8 mouse cellular contexts compared by ENCODE assay signal in genomic region chr7:141072017-141072745, GRCm38 (mm10). TPM values are rescaled to one million over a fixed set of nuclear protein-coding genes. Genes with fewer than 3 reads are reported as not detected.
DNase-seq lines count a peak whose midpoint lies in the region; ATAC-seq and TF ChIP-seq lines count a peak whose summit lies in the region.
"Had no signal": no experiment of that assay in that cellular context is flagged by ENCODE, and none has a peak within 500 bp of the region (broad histone marks: within the 10 kb centered on the region; RNA-seq: fewer than 3 reads in every experiment).

No protein-coding gene starts in this region.

- H3K4me2 ChIP-seq in limb, embryonic 11.5 days (ENCODE audit: low read depth, severe bottlenecking) = no peak overlapping the region
- H3K4me2 ChIP-seq in kidney, postnatal 0 days (ENCODE audit: low read length) = no peak overlapping the region

- no peak overlapping the region for H3K4me3 ChIP-seq in limb, embryonic 11.5 days (ENCODE audit: low read depth, low read length)
- H3K4me3 ChIP-seq in limb, embryonic 10.5 days = no peak overlapping the region
- H3K4me3 ChIP-seq in bone marrow macrophage, adult 2 months (ENCODE audit: insufficient read depth, low read length) = peak overlapping the region; percentile 7; the same call in 1 of the 2 replicates
- H3K4me3 ChIP-seq in kidney, postnatal 0 days (replicated peaks; ENCODE audit: low read depth, low read length) = no peak overlapping the region
- H3K4me3 ChIP-seq in megakaryocyte, embryonic 14.5 days (replicated peaks) = peak overlapping the region; percentile 87

- 31% methylated on average over 23 of the region's 23 CpGs for WGBS in limb, embryonic 11.5 days
- 35% methylated on average over 23 of the region's 23 CpGs for WGBS in limb, embryonic 10.5 days
- 31% methylated on average over 23 of the region's 23 CpGs for WGBS in kidney, postnatal 0 days

- H3K4me1 ChIP-seq in limb, embryonic 11.5 days (ENCODE audit: control insufficient read depth, insufficient read depth, low read length) = 0 out of 2 replicates have a peak, but pooled peaks cover 6% of the 10 kb centered on the region
- peaks cover 30% of the 10 kb centered on the region for H3K4me1 ChIP-seq in limb, embryonic 10.5 days
- no peaks in the 10 kb centered on the region for H3K4me1 ChIP-seq in bone marrow macrophage, adult 2 months (ENCODE audit: control insufficient read depth, insufficient read depth, low read length)
- 0 out of 2 replicates have a peak, but pooled peaks cover 10% of the 10 kb centered on the region for H3K4me1 ChIP-seq in kidney, postnatal 0 days (replicated peaks; ENCODE audit: insufficient read depth, low read length)
- H3K4me1 ChIP-seq in megakaryocyte, embryonic 14.5 days = peaks cover 58% of the 10 kb centered on the region

- ATAC-seq in limb, embryonic 11.5 days (ENCODE audit: insufficient number of reproducible peaks, low FRiP score, low TSS enrichment, low read depth) = no peak
- no peak for ATAC-seq in kidney, postnatal 0 days (replicated peaks; ENCODE audit: low FRiP score, low read depth)

- H3K36me3 ChIP-seq in limb, embryonic 11.5 days (ENCODE audit: control insufficient read depth, insufficient read depth, low read length) = no peaks in the 10 kb centered on the region; the same call in 1 of the 2 replicates
- H3K36me3 ChIP-seq in limb, embryonic 10.5 days = peaks cover 17% of the 10 kb centered on the region
- no peaks in the 10 kb centered on the region for H3K36me3 ChIP-seq in kidney, postnatal 0 days (ENCODE audit: insufficient read depth, low read length)
- H3K36me3 ChIP-seq in megakaryocyte, embryonic 14.5 days (replicated peaks; ENCODE audit: low read length) = no peaks in the 10 kb centered on the region

- TF ChIP-seq POLR2A in bone marrow macrophage, adult 2 months (IDR thresholded peaks at IDR 0.05; ENCODE audit: borderline replicate concordance, low read depth, low read length) = no peak

- DNase-seq in limb, embryonic 11.5 days (ENCODE audit: low spot score) = peak; percentile 56
- no peak for DNase-seq in limb, embryonic 10.5 days (ENCODE audit: low spot score)
- DNase-seq in kidney, postnatal 0 days (ENCODE audit: low spot score) = no peak
- no peak for DNase-seq in adrenal gland, postnatal 10 days
- DNase-seq in gastrocnemius, postnatal 10 days = no peak

- no peaks in the 10 kb centered on the region for H3K9me3 ChIP-seq in limb, embryonic 11.5 days (ENCODE audit: control insufficient read depth, low read length)
- no peaks in the 10 kb centered on the region for H3K9me3 ChIP-seq in limb, embryonic 10.5 days (replicated peaks)
- H3K9me3 ChIP-seq in kidney, postnatal 0 days (replicated peaks; ENCODE audit: low read length) = no peaks in the 10 kb centered on the region
- no peaks in the 10 kb centered on the region for H3K9me3 ChIP-seq in megakaryocyte, embryonic 14.5 days

- H3K27me3 ChIP-seq in limb, embryonic 11.5 days (ENCODE audit: control insufficient read depth, insufficient read depth, low read length) = peaks cover 18% of the 10 kb centered on the region
- peaks cover 35% of the 10 kb centered on the region for H3K27me3 ChIP-seq in limb, embryonic 10.5 days (ENCODE audit: low read depth, poor library complexity, severe bottlenecking)
- H3K27me3 ChIP-seq in kidney, postnatal 0 days (ENCODE audit: insufficient read depth, low read length) = peaks cover 10% of the 10 kb centered on the region; the same call in 1 of the 2 replicates
- peaks cover 50% of the 10 kb centered on the region for H3K27me3 ChIP-seq in megakaryocyte, embryonic 14.5 days (replicated peaks)

- no peak overlapping the region for H3K9ac ChIP-seq in limb, embryonic 11.5 days (ENCODE audit: low read length)
- H3K9ac ChIP-seq in kidney, postnatal 0 days (ENCODE audit: low read depth, low read length) = no peak overlapping the region

- TF ChIP-seq CTCF in bone marrow macrophage, adult 2 months (IDR thresholded peaks at IDR 0.05; ENCODE audit: low read depth, low read length) = peak; percentile 74
- TF ChIP-seq CTCF in kidney, postnatal 0 days (IDR thresholded peaks at IDR 0.05; ENCODE audit: low read depth) = peak; percentile 73

- no peak overlapping the region for H3K27ac ChIP-seq in limb, embryonic 11.5 days (replicated peaks; ENCODE audit: low read depth, low read length)
- no peak overlapping the region for H3K27ac ChIP-seq in limb, embryonic 10.5 days
- no peak overlapping the region for H3K27ac ChIP-seq in bone marrow macrophage, adult 2 months (ENCODE audit: insufficient read depth, low read depth, low read length)
- no peak overlapping the region for H3K27ac ChIP-seq in kidney, postnatal 0 days

RNA-seq across cellular contexts. Expression of gene Pkp3, which starts 5.8 kb away (rescaled TPM):
- polyA plus RNA-seq in limb, embryonic 11.5 days (2014; fragmentation: Nextera tagmentation; extraction: Ambion mirVana) = 3.3 and 3.9 TPM in 2 replicates
- 6.0 and 8.2 TPM in 2 replicates for polyA plus RNA-seq in limb, embryonic 10.5 days (2016; fragmentation: Nextera tagmentation; extraction: Ambion mirVana)
- not detected in 2 replicates for polyA plus RNA-seq in bone marrow macrophage, adult 2 months (2012; ENCODE audit: insufficient read depth, insufficient read length, missing spikeins)
- 11.1 and 13.4 TPM in 2 replicates for polyA plus RNA-seq in kidney, postnatal 0 days (2015; fragmentation: Nextera tagmentation; extraction: Ambion mirVana)
- polyA plus RNA-seq in megakaryocyte, embryonic 14.5 days (2012; ENCODE audit: insufficient read depth, low replicate concordance) = 2.5 and 3.0 TPM in 2 replicates
- total RNA-seq in adrenal gland, postnatal 10 days (2021) = 1 to 10 TPM in 1 of 2 experiments, under 1 TPM in 1; 0.94 to 1.5 TPM
- not detected for total RNA-seq in gastrocnemius, postnatal 10 days (2021)

RNA-seq across cellular contexts. Expression of gene B4galnt4, which starts 11.3 kb away (rescaled TPM):
- polyA plus RNA-seq in limb, embryonic 11.5 days (2014; fragmentation: Nextera tagmentation; extraction: Ambion mirVana) = 19.1 and 20.0 TPM in 2 replicates
- polyA plus RNA-seq in limb, embryonic 10.5 days (2016; fragmentation: Nextera tagmentation; extraction: Ambion mirVana) = 26.2 and 30.7 TPM in 2 replicates
- polyA plus RNA-seq in bone marrow macrophage, adult 2 months (2012; ENCODE audit: insufficient read depth, insufficient read length, missing spikeins) = not detected in 2 replicates
- 6.4 and 7.4 TPM in 2 replicates for polyA plus RNA-seq in kidney, postnatal 0 days (2015; fragmentation: Nextera tagmentation; extraction: Ambion mirVana)
- polyA plus RNA-seq in megakaryocyte, embryonic 14.5 days (2012; ENCODE audit: insufficient read depth, low replicate concordance) = 11.5 and 17.3 TPM in 2 replicates
- total RNA-seq in adrenal gland, postnatal 10 days (2021) = 1 to 10 TPM; 2.0 to 5.1 TPM
- total RNA-seq in gastrocnemius, postnatal 10 days (2021) = under 1 TPM; 0.11 to 0.38 TPM

RNA-seq across cellular contexts. Expression of gene Sigirr, which starts 28.2 kb away (rescaled TPM):
- 1.9 and 2.8 TPM in 2 replicates for polyA plus RNA-seq in limb, embryonic 11.5 days (2014; fragmentation: Nextera tagmentation; extraction: Ambion mirVana)
- 2.3 TPM in 2 replicates for polyA plus RNA-seq in limb, embryonic 10.5 days (2016; fragmentation: Nextera tagmentation; extraction: Ambion mirVana)
- 1.6 and 3.9 TPM in 2 replicates for polyA plus RNA-seq in bone marrow macrophage, adult 2 months (2012; ENCODE audit: insufficient read depth, insufficient read length, missing spikeins)
- 54.1 and 59.6 TPM in 2 replicates for polyA plus RNA-seq in kidney, postnatal 0 days (2015; fragmentation: Nextera tagmentation; extraction: Ambion mirVana)
- polyA plus RNA-seq in megakaryocyte, embryonic 14.5 days (2012; ENCODE audit: insufficient read depth, low replicate concordance) = 41.8 and 92.9 TPM in 2 replicates
- total RNA-seq in adrenal gland, postnatal 10 days (2021) = 10 to 100 TPM in 1 of 2 experiments, 1 to 10 TPM in 1; 8.3 to 10.6 TPM
- total RNA-seq in gastrocnemius, postnatal 10 days (2021) = 1 to 10 TPM; 2.4 to 2.6 TPM

RNA-seq across cellular contexts. Expression of gene Gm17387, which starts 43.2 kb away (rescaled TPM):
- not detected in 2 replicates for polyA plus RNA-seq in limb, embryonic 11.5 days (2014; fragmentation: Nextera tagmentation; extraction: Ambion mirVana)
- polyA plus RNA-seq in limb, embryonic 10.5 days (2016; fragmentation: Nextera tagmentation; extraction: Ambion mirVana) = not detected in 2 replicates
- not detected in 2 replicates for polyA plus RNA-seq in bone marrow macrophage, adult 2 months (2012; ENCODE audit: insufficient read depth, insufficient read length, missing spikeins)
- polyA plus RNA-seq in kidney, postnatal 0 days (2015; fragmentation: Nextera tagmentation; extraction: Ambion mirVana) = not detected in 2 replicates
- not detected in 2 replicates for polyA plus RNA-seq in megakaryocyte, embryonic 14.5 days (2012; ENCODE audit: insufficient read depth, low replicate concordance)
- total RNA-seq in adrenal gland, postnatal 10 days (2021) = not detected
- not detected for total RNA-seq in gastrocnemius, postnatal 10 days (2021)
- polyA plus RNA-seq: gonadal fat pad, adult 2 months had no signal

RNA-seq across cellular contexts. Expression of gene Ano9, which starts 45.4 kb away (rescaled TPM):
- 0.76 and 0.85 TPM in 2 replicates for polyA plus RNA-seq in limb, embryonic 11.5 days (2014; fragmentation: Nextera tagmentation; extraction: Ambion mirVana)
- polyA plus RNA-seq in limb, embryonic 10.5 days (2016; fragmentation: Nextera tagmentation; extraction: Ambion mirVana) = 0.64 and 0.67 TPM in 2 replicates
- polyA plus RNA-seq in bone marrow macrophage, adult 2 months (2012; ENCODE audit: insufficient read depth, insufficient read length, missing spikeins) = not detected in 2 replicates
- 6.9 and 8.1 TPM in 2 replicates for polyA plus RNA-seq in kidney, postnatal 0 days (2015; fragmentation: Nextera tagmentation; extraction: Ambion mirVana)
- polyA plus RNA-seq in megakaryocyte, embryonic 14.5 days (2012; ENCODE audit: insufficient read depth, low replicate concordance) = not detected in 2 replicates
- total RNA-seq in adrenal gland, postnatal 10 days (2021) = under 1 TPM; 0.33 to 0.42 TPM
- total RNA-seq in gastrocnemius, postnatal 10 days (2021) = not detected

Comparison
In these comparisons a context has a peak if more than half of its experiments do, and no peak if none do; other contexts are left out.
1. H3K4me3 ChIP-seq: peak in bone marrow macrophage, adult 2 months (single experiment) and megakaryocyte, embryonic 14.5 days (single experiment); none in limb, embryonic 11.5 days (single experiment), limb, embryonic 10.5 days (single experiment) and kidney, postnatal 0 days (single experiment).